Mouse (Mus musculus) testis, adult 2 months (tissue): ENCODE measurements around the gene Pim1.

Source experiments
- CTCF ChIP-seq: fragments of 200-500 bp; IDR thresholded peaks from 2 replicates; pipeline ENCODE4 v1.5.1; 2012; ENCODE audit warnings: low read depth, mild to moderate bottlenecking, inconsistent platforms, low read length, moderate library complexity; ENCODE audit not compliant: control insufficient read depth, insufficient read depth, insufficient replicate concordance
- POLR2A ChIP-seq: fragments of 200-500 bp; IDR thresholded peaks from 2 replicates; pipeline ENCODE4 v1.6.1; 2012; ENCODE audit warnings: low read depth, mild to moderate bottlenecking, inconsistent platforms, low read length, moderate library complexity; ENCODE audit not compliant: control insufficient read depth

DNA sequence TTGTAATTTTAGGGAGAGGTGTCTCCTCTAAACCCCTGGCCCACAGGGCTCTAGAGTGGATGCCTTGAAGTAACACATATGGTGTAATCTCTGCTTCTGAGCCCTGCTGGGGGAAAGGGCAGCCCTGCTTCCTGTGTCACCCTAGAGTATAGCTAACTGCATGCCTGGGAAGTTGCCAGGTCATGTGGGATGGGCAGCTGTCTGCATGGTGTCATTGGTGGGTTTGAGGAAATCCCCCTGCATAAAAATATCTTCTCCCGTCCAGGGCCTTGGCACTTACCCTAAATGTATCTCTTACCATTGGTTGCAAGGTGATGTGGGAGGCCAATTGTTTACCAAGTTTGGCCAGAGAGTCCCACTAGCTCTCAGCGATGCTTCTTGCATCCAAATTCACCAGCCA is 16.5 kb upstream of the Pim1 start:
- TF ChIP-seq CTCF (no peak), POLR2A (no peak)
